8 mouse cellular contexts compared by ENCODE assay signal in genomic region chr6:149310226-149310625, GRCm38 (mm10). TPM values are rescaled to one million over a fixed set of nuclear protein-coding genes. Genes with fewer than 3 reads are reported as not detected.
A peak's percentile ranks its signal among the peaks of the same experiment; 100 is the strongest.
DNase-seq lines count a peak whose midpoint lies in the region; ATAC-seq and TF ChIP-seq lines count a peak whose summit lies in the region.

No protein-coding gene starts in this region.

- no peaks in the 10 kb centered on the region for H3K27me3 ChIP-seq in embryonic facial prominence, embryonic 15.5 days
- H3K27me3 ChIP-seq in intestine, postnatal 0 days (replicated peaks; ENCODE audit: control insufficient read depth, insufficient read depth, low read length): no peaks in the 10 kb centered on the region
- H3K27me3 ChIP-seq in neural tube, embryonic 13.5 days: no peaks in the 10 kb centered on the region

- H3K4me1 ChIP-seq in lung, adult 2 months (ENCODE audit: control insufficient read depth, insufficient read depth, low read length): peaks cover 12% of the 10 kb centered on the region
- peaks cover 10% of the 10 kb centered on the region for H3K4me1 ChIP-seq in embryonic facial prominence, embryonic 15.5 days
- H3K4me1 ChIP-seq in intestine, postnatal 0 days (replicated peaks; ENCODE audit: control insufficient read depth, insufficient read depth, low read length): peaks cover 4% of the 10 kb centered on the region; the same call in 1 of the 2 replicates
- H3K4me1 ChIP-seq in neural tube, embryonic 13.5 days (replicated peaks): peaks cover 32% of the 10 kb centered on the region

- no peak for DNase-seq in lung, adult 2 months
- DNase-seq in lung, postnatal 14 days: no peak
- no peak for DNase-seq in gastrocnemius, postnatal 4 days (ENCODE audit: low spot score in 2 of 2)
- no peak for DNase-seq in cerebellum, postnatal 36 days

- WGBS in lung, adult 2 months: 35% methylated on average over 2 of the region's 2 CpGs
- WGBS in embryonic facial prominence, embryonic 15.5 days: 39% methylated on average over 2 of the region's 2 CpGs
- 30% methylated on average over 2 of the region's 2 CpGs for WGBS in intestine, postnatal 0 days
- 49% methylated on average over 2 of the region's 2 CpGs for WGBS in neural tube, embryonic 13.5 days

- peak overlapping the region; percentile 57 for H3K4me3 ChIP-seq in lung, adult 2 months (replicated peaks; ENCODE audit: extremely low read depth, low read depth, low read length)
- peak overlapping the region; percentile 88 for H3K4me3 ChIP-seq in embryonic facial prominence, embryonic 15.5 days (replicated peaks)
- peak overlapping the region; percentile 92 for H3K4me3 ChIP-seq in intestine, postnatal 0 days (ENCODE audit: low read depth, low read length)
- peak overlapping the region; percentile 84 for H3K4me3 ChIP-seq in neural tube, embryonic 13.5 days

- no peaks in the 10 kb centered on the region; the same call in 1 of the 2 replicates for H3K9me3 ChIP-seq in embryonic facial prominence, embryonic 15.5 days (replicated peaks)
- peaks cover 4% of the 10 kb centered on the region; the same call in 1 of the 2 replicates for H3K9me3 ChIP-seq in intestine, postnatal 0 days (ENCODE audit: control insufficient read depth)
- no peaks in the 10 kb centered on the region for H3K9me3 ChIP-seq in neural tube, embryonic 13.5 days

- H3K4me2 ChIP-seq in embryonic facial prominence, embryonic 15.5 days (replicated peaks): peak overlapping the region; percentile 52
- peak overlapping the region; percentile 56 for H3K4me2 ChIP-seq in intestine, postnatal 0 days (replicated peaks; ENCODE audit: low read depth)
- peak overlapping the region; percentile 69 for H3K4me2 ChIP-seq in neural tube, embryonic 13.5 days

- TF ChIP-seq CTCF in lung, adult 2 months (IDR thresholded peaks at IDR 0.05; ENCODE audit: insufficient read depth, low read length): no peak
- TF ChIP-seq CTCF in intestine, postnatal 0 days (IDR thresholded peaks at IDR 0.05; ENCODE audit: low read depth): no peak

- peak overlapping the region; percentile 99; the same call in 1 of the 2 replicates for H3K27ac ChIP-seq in embryonic facial prominence, embryonic 15.5 days (replicated peaks)
- H3K27ac ChIP-seq in intestine, postnatal 0 days (ENCODE audit: low read depth, low read length): peak overlapping the region; percentile 99; the same call in 1 of the 2 replicates
- peak overlapping the region; percentile 99; the same call in 1 of the 2 replicates for H3K27ac ChIP-seq in neural tube, embryonic 13.5 days (replicated peaks)

- H3K36me3 ChIP-seq in embryonic facial prominence, embryonic 15.5 days: peaks cover 21% of the 10 kb centered on the region; the same call in 1 of the 2 replicates
- 0 out of 2 replicates have a peak, but pooled peaks cover 4% of the 10 kb centered on the region for H3K36me3 ChIP-seq in intestine, postnatal 0 days (ENCODE audit: control insufficient read depth, insufficient read depth)
- H3K36me3 ChIP-seq in neural tube, embryonic 13.5 days: peaks cover 31% of the 10 kb centered on the region

- ATAC-seq in embryonic facial prominence, embryonic 15.5 days (ENCODE audit: insufficient number of reproducible peaks, low FRiP score, low TSS enrichment, low read depth): no peak
- no peak for ATAC-seq in intestine, postnatal 0 days
- ATAC-seq in neural tube, embryonic 13.5 days (ENCODE audit: low read depth): no peak
- no peak for ATAC-seq in inflammation-experienced regulatory T-cells, adult 6 months

- no peak overlapping the region for H3K9ac ChIP-seq in embryonic facial prominence, embryonic 15.5 days
- peak overlapping the region; percentile 95 for H3K9ac ChIP-seq in intestine, postnatal 0 days (ENCODE audit: low read depth, low read length)
- peak overlapping the region; percentile 96 for H3K9ac ChIP-seq in neural tube, embryonic 13.5 days

- TF ChIP-seq POLR2A in lung, adult 2 months (IDR thresholded peaks at IDR 0.05; ENCODE audit: borderline replicate concordance, extremely low read depth, low read depth, low read length): no peak

RNA-seq across cellular contexts. Expression of gene Resf1, which starts 1.0 kb away (rescaled TPM):
- 11.4 and 20.4 TPM in 2 replicates for polyA plus RNA-seq in lung, adult 2 months (2012; rRNA removed)
- polyA plus RNA-seq in embryonic facial prominence, embryonic 15.5 days (2015; fragmentation: Nextera tagmentation; extraction: Ambion mirVana): 39.9 and 42.5 TPM in 2 replicates
- polyA plus RNA-seq in intestine, postnatal 0 days (2015; fragmentation: Nextera tagmentation; extraction: Ambion mirVana): 16.3 and 18.9 TPM in 2 replicates
- 31.5 and 34.6 TPM in 2 replicates for polyA plus RNA-seq in neural tube, embryonic 13.5 days (2015; fragmentation: Nextera tagmentation; extraction: Ambion mirVana)
- total RNA-seq in gastrocnemius, postnatal 4 days (2021): 10 to 100 TPM; 30.6 to 31.3 TPM
- 100 to 1,000 TPM; 169 to 237 (median 199) TPM for polyA plus RNA-seq in inflammation-experienced regulatory T-cells, adult 6 months (2017; shearing (Covaris generic))
